18 mouse cellular contexts compared by ENCODE assay signal in the genomic region with DNA sequence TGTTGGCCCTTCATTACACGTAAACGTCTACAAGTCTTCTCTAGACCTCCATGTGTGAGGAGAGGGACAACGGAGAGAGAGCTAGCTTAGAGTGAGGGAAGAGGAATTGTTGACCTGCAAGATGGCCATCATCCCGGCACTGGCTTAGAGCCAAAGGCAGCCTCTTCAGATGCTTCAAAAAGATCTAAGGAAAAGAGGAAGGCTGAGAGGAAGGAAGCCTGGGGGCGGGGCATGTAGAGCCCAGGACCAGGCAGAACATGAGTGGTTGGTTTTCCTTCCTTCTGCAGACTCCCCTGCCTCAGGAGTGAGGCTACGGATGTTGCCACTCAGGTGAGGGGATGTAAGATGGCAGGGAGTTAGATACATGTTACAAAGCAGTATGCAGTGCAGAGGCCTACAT. TPM values are rescaled to one million over a fixed set of nuclear protein-coding genes. Genes with fewer than 3 reads are reported as not detected.
DNase-seq lines count a peak whose midpoint lies in the region; TF ChIP-seq lines count a peak whose summit lies in the region.
"Had no signal": no experiment of that assay in that cellular context is flagged by ENCODE, and none has a peak within 500 bp of the region (broad histone marks: within the 10 kb centered on the region; RNA-seq: fewer than 3 reads in every experiment).

No protein-coding gene starts in this region.

- peak; percentile 33 to 53 for DNase-seq in cerebellum, postnatal 14 days
- DNase-seq in cerebellum, postnatal 4 days (ENCODE audit: low spot score in 2 of 2): no peak
- DNase-seq in kidney, postnatal 10 days: peak; percentile 74
- DNase-seq in kidney, adult 2 months: no peak
- peak; percentile 60 for DNase-seq in testis, postnatal 10 days (ENCODE audit: low spot score)
- DNase-seq in testis, postnatal 14 days (ENCODE audit: low spot score): no peak
- DNase-seq in natural killer cell, adult 2 months (ENCODE audit: low spot score in 2 of 2): no peak
- DNase-seq: cerebellum, adult 11 months; liver had no signal

- H3K4me1 ChIP-seq in kidney, adult 2 months (ENCODE audit: control insufficient read depth, insufficient read depth, low read length): no peaks in the 10 kb centered on the region; the same call in 1 of the 2 replicates

- no peak for TF ChIP-seq POLR2A in kidney, adult 2 months (IDR thresholded peaks at IDR 0.05; ENCODE audit: low read depth, low read length)

- no peak for TF ChIP-seq CTCF in kidney, adult 2 months (conservative IDR thresholded peaks at IDR 0.05; ENCODE audit: insufficient read depth, insufficient read length, low read depth, low read length)

- 54% methylated on average over 6 of the region's 6 CpGs for WGBS in kidney, adult 2 months

- H3K27me3 ChIP-seq in kidney, adult 2 months (replicated peaks; ENCODE audit: control insufficient read depth, insufficient read depth, low read length): no peaks in the 10 kb centered on the region
- H3K27me3 ChIP-seq: embryonic facial prominence, embryonic 15.5 days; heart, embryonic 15.5 days; hindbrain, embryonic 13.5 days; liver, embryonic 15.5 days; midbrain, embryonic 13.5 days had no signal

- H3K4me3 ChIP-seq in kidney, adult 2 months (ENCODE audit: insufficient read depth, low read depth, low read length): no peak overlapping the region
- H3K4me3 ChIP-seq: embryonic facial prominence, embryonic 15.5 days; heart, embryonic 15.5 days; hindbrain, embryonic 13.5 days; layer of hippocampus, adult 2 months; limb, embryonic 10.5 days; liver, embryonic 15.5 days; megakaryocyte, embryonic 14.5 days; midbrain, embryonic 13.5 days had no signal

- no peak overlapping the region for H3K27ac ChIP-seq in kidney, adult 2 months (ENCODE audit: insufficient read depth, low read depth, low read length)
- H3K27ac ChIP-seq: embryonic facial prominence, embryonic 15.5 days; heart, embryonic 15.5 days; hindbrain, embryonic 13.5 days; kidney, postnatal 0 days; layer of hippocampus, adult 2 months; limb, embryonic 10.5 days; liver, embryonic 15.5 days; midbrain, embryonic 13.5 days had no signal

- no peaks in the 10 kb centered on the region for H3K36me3 ChIP-seq in kidney, adult 2 months (ENCODE audit: control insufficient read depth, insufficient read depth, low read length)
- H3K36me3 ChIP-seq: embryonic facial prominence, embryonic 15.5 days; heart, embryonic 15.5 days; hindbrain, embryonic 13.5 days; limb, embryonic 10.5 days; liver, embryonic 15.5 days; midbrain, embryonic 13.5 days had no signal

RNA-seq across cellular contexts. Expression of a gene that starts 34.8 kb away (rescaled TPM):
- polyA plus RNA-seq in kidney, adult 2 months (2012; rRNA removed): 75.9 and 108 TPM in 2 replicates

Comparison
In these comparisons a context has a peak if more than half of its experiments do, and no peak if none do; other contexts are left out.
1. DNase-seq: peak in cerebellum, postnatal 14 days (2 of 2), kidney, postnatal 10 days (single experiment) and testis, postnatal 10 days (single experiment); none in cerebellum, postnatal 4 days (0 of 2), kidney, adult 2 months (single experiment), testis, postnatal 14 days (single experiment) and natural killer cell, adult 2 months (0 of 2).